Mouse (Mus musculus): Measurements from ENCODE around the gene Agap3. TPM values are rescaled to one million over a fixed set of nuclear protein-coding genes. Genes with fewer than 3 reads are reported as not detected.

Gene Agap3
- polyA plus RNA-seq, 1 experiment from 2014 or later = 33.9 TPM

- Histone ChIP-seq H3K27ac (replicated peaks; ENCODE audit: low read depth, low read length) (peak within 1 kb of the TSS; percentile 44; the same call in 1 of the 2 replicates), H3K4me3 (ENCODE audit: low read depth, low read length) (peak within 1 kb of the TSS; percentile 17), H3K9ac (ENCODE audit: low read depth, low read length) (peak within 1 kb of the TSS; percentile 30; the same call in 1 of the 2 replicates), H3K27me3 (replicated peaks; ENCODE audit: control insufficient read depth, insufficient read depth, low read length) (no peaks in the 10 kb centered on the region), H3K4me1 (ENCODE audit: control insufficient read depth, insufficient read depth, low read length) (peaks cover 14% of the 10 kb centered on the region), H3K4me2 (ENCODE audit: low read depth, low read length) (peak within 1 kb of the TSS; percentile 45), H3K9me3 (ENCODE audit: control insufficient read depth, low read length) (no peaks in the 10 kb centered on the region), H3K36me3 (ENCODE audit: control insufficient read depth, insufficient read depth, low read length) (no peaks in the 10 kb centered on the region)
- ATAC-seq (ENCODE audit: low read depth) = peak; percentile 66; the same call in 1 of the 2 replicates
- WGBS = 32% methylated on average over 12 of the region's 14 CpGs
- DNase-seq (ENCODE audit: low spot score) = peak; percentile 75
Observed at GRCm38 (mm10) chr5:24540387-24541143, 88.6 kb downstream of the Agap3 start, which contains the start of gene Asb10. Gene Asb10, minus strand, starts transcription at chr5:24540978.

DNA sequence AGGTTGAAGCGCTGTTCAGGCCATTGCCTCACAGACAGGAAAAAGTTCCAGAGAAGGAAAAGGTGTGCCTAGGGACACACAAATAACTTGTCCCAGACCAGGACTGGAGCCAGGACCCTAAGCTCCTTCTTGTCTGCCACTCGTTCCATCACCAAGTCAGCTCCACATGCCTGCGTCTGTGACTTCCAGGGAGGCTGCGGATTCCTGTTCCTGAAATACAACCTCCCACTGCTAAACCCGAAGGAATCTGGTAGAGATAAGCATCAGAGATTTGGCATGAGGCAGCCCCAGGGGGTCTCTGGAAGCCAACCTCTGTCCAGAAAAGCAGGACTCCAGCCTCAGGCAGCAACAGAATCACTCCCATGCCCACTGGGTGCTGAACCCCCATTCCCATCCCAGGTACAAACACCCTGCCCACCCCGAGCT, 89.2 kb downstream of the Agap3 start:
- Histone ChIP-seq H3K27ac (replicated peaks; ENCODE audit: low read depth, low read length) (peak overlapping the region; percentile 44; the same call in 1 of the 2 replicates), H3K4me2 (ENCODE audit: low read depth, low read length) (peak overlapping the region; percentile 45), H3K36me3 (ENCODE audit: control insufficient read depth, insufficient read depth, low read length) (no peaks in the 10 kb centered on the region), H3K4me3 (ENCODE audit: low read depth, low read length) (no peak overlapping the region), H3K9me3 (ENCODE audit: control insufficient read depth, low read length) (no peaks in the 10 kb centered on the region), H3K9ac (ENCODE audit: low read depth, low read length) (peak overlapping the region; percentile 30; the same call in 1 of the 2 replicates), H3K4me1 (ENCODE audit: control insufficient read depth, insufficient read depth, low read length) (peaks cover 14% of the 10 kb centered on the region), H3K27me3 (replicated peaks; ENCODE audit: control insufficient read depth, insufficient read depth, low read length) (no peaks in the 10 kb centered on the region)
- no peak; the same call in 1 of the 2 replicates for ATAC-seq (ENCODE audit: low read depth)
- DNase-seq (ENCODE audit: low spot score) = peak; percentile 18
- 12% methylated on average over 6 of the region's 6 CpGs for WGBS

DNA sequence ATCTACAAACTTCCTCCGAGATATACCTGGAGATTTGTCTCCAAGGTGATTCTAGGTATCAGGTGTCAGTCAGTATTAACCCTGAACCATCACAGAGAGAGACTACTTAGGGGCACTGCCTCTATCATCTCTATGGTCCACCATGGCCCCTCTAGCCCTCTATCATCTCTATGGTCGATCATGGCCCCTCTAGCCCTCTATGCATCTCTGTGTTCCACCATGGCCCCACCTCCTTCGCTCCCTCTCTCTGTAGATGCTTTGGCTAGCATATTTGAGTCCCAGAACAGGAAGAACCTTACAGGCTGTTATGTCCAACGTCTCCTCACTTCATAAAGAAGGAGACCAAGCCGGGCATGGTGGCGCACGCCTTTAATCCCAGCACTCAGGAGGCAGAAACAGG, 90.7 kb downstream of the Agap3 start:
- Histone ChIP-seq H3K4me3 (ENCODE audit: low read depth, low read length) (no peak overlapping the region), H3K27me3 (replicated peaks; ENCODE audit: control insufficient read depth, insufficient read depth, low read length) (no peaks in the 10 kb centered on the region), H3K27ac (replicated peaks; ENCODE audit: low read depth, low read length) (no peak overlapping the region), H3K9me3 (ENCODE audit: control insufficient read depth, low read length) (no peaks in the 10 kb centered on the region), H3K4me1 (ENCODE audit: control insufficient read depth, insufficient read depth, low read length) (peaks cover 14% of the 10 kb centered on the region), H3K4me2 (ENCODE audit: low read depth, low read length) (no peak overlapping the region), H3K36me3 (ENCODE audit: control insufficient read depth, insufficient read depth, low read length) (no peaks in the 10 kb centered on the region), H3K9ac (ENCODE audit: low read depth, low read length) (no peak overlapping the region)
- DNase-seq (ENCODE audit: low spot score) (no peak), ATAC-seq (ENCODE audit: low read depth) (no peak)
- 78% methylated on average over 7 of the region's 7 CpGs for WGBS

GRCm38 (mm10) chr5:24550598-24551316, 98.8 kb downstream of the Agap3 start:
- H3K27ac ChIP-seq (replicated peaks; ENCODE audit: low read depth, low read length) = no peak overlapping the region
- DNase-seq (ENCODE audit: low spot score) (peak; percentile 76), ATAC-seq (ENCODE audit: low read depth) (peak; percentile 69)
- H3K9me3 ChIP-seq (ENCODE audit: control insufficient read depth, low read length) = no peaks in the 10 kb centered on the region
- peak overlapping the region; percentile 45 for H3K4me2 ChIP-seq (ENCODE audit: low read depth, low read length)
- H3K4me1 ChIP-seq (ENCODE audit: control insufficient read depth, insufficient read depth, low read length) = peaks cover 23% of the 10 kb centered on the region
- H3K9ac ChIP-seq (ENCODE audit: low read depth, low read length) = peak overlapping the region; percentile 45; the same call in 1 of the 2 replicates
- 23% methylated on average over 25 of the region's 26 CpGs for WGBS
- H3K27me3 ChIP-seq (replicated peaks; ENCODE audit: control insufficient read depth, insufficient read depth, low read length) = no peaks in the 10 kb centered on the region
- no peaks in the 10 kb centered on the region for H3K36me3 ChIP-seq (ENCODE audit: control insufficient read depth, insufficient read depth, low read length)
- H3K4me3 ChIP-seq (ENCODE audit: low read depth, low read length) = no peak overlapping the region

GRCm38 (mm10) chr5:24551317-24551688, 99.3 kb downstream of the Agap3 start:
- WGBS = 43% methylated on average over 2 of the region's 2 CpGs
- peak overlapping the region; percentile 45; the same call in 1 of the 2 replicates for H3K9ac ChIP-seq (ENCODE audit: low read depth, low read length)
- no peak for ATAC-seq (ENCODE audit: low read depth)

More at GRCm38 (mm10) chr5:24551317-24551688, 99.3 kb downstream of the Agap3 start:
- Histone ChIP-seq H3K4me2 (ENCODE audit: low read depth, low read length) (peak overlapping the region; percentile 45), H3K4me3 (ENCODE audit: low read depth, low read length) (no peak overlapping the region), H3K27ac (replicated peaks; ENCODE audit: low read depth, low read length) (no peak overlapping the region), H3K9me3 (ENCODE audit: control insufficient read depth, low read length) (no peaks in the 10 kb centered on the region), H3K36me3 (ENCODE audit: control insufficient read depth, insufficient read depth, low read length) (no peaks in the 10 kb centered on the region), H3K4me1 (ENCODE audit: control insufficient read depth, insufficient read depth, low read length) (peaks cover 23% of the 10 kb centered on the region), H3K27me3 (replicated peaks; ENCODE audit: control insufficient read depth, insufficient read depth, low read length) (no peaks in the 10 kb centered on the region)
- no peak for DNase-seq (ENCODE audit: low spot score)

Other genes with a start within 250 kb of the Agap3 start
- gene Kcnh2, start 100.6 kb upstream of the Agap3 start, polyA plus RNA-seq (2014; fragmentation: Nextera tagmentation; extraction: Ambion mirVana) = 6.7 and 7.6 TPM in 2 replicates
- 7.8 and 7.9 TPM in 2 replicates for gene Nos3, start 87.4 kb upstream of the Agap3 start, polyA plus RNA-seq (2014; fragmentation: Nextera tagmentation; extraction: Ambion mirVana)
- gene Atg9b, start 60.0 kb upstream of the Agap3 start, polyA plus RNA-seq (2014; fragmentation: Nextera tagmentation; extraction: Ambion mirVana) = 0.75 and 0.81 TPM in 2 replicates
- 35.6 and 42.0 TPM in 2 replicates for gene Abcb8, start 58.5 kb upstream of the Agap3 start, polyA plus RNA-seq (2014; fragmentation: Nextera tagmentation; extraction: Ambion mirVana)
- 1.7 and 2.1 TPM in 2 replicates for gene Asic3, start 38.8 kb upstream of the Agap3 start, polyA plus RNA-seq (2014; fragmentation: Nextera tagmentation; extraction: Ambion mirVana)
- gene Cdk5, start 28.6 kb upstream of the Agap3 start, polyA plus RNA-seq (2014; fragmentation: Nextera tagmentation; extraction: Ambion mirVana) = 48.2 and 55.0 TPM in 2 replicates
- gene Slc4a2, start 28.3 kb upstream of the Agap3 start, polyA plus RNA-seq (2014; fragmentation: Nextera tagmentation; extraction: Ambion mirVana) = 26.0 and 31.0 TPM in 2 replicates
- gene Fastk, start 6.9 kb upstream of the Agap3 start, polyA plus RNA-seq (2014; fragmentation: Nextera tagmentation; extraction: Ambion mirVana) = 111 and 119 TPM in 2 replicates
- 16.5 and 21.3 TPM in 2 replicates for gene Tmub1, start 4.3 kb upstream of the Agap3 start, polyA plus RNA-seq (2014; fragmentation: Nextera tagmentation; extraction: Ambion mirVana)
- 0.04 and 0.05 TPM in 2 replicates for gene Gbx1, start 75.0 kb downstream of the Agap3 start, polyA plus RNA-seq (2014; fragmentation: Nextera tagmentation; extraction: Ambion mirVana)
- 1.2 and 1.8 TPM in 2 replicates for gene Asb10, start 88.8 kb downstream of the Agap3 start, polyA plus RNA-seq (2014; fragmentation: Nextera tagmentation; extraction: Ambion mirVana)
- gene 4931409K22Rik, start 104.6 kb downstream of the Agap3 start, polyA plus RNA-seq (2014; fragmentation: Nextera tagmentation; extraction: Ambion mirVana) = not detected in 2 replicates
- 83.7 and 96.3 TPM in 2 replicates for gene Abcf2, start 125.3 kb downstream of the Agap3 start, polyA plus RNA-seq (2014; fragmentation: Nextera tagmentation; extraction: Ambion mirVana)
- gene Chpf2, start 134.6 kb downstream of the Agap3 start, polyA plus RNA-seq (2014; fragmentation: Nextera tagmentation; extraction: Ambion mirVana) = 21.2 and 23.4 TPM in 2 replicates
- 48.9 and 54.7 TPM in 2 replicates for gene Smarcd3, start 172.2 kb downstream of the Agap3 start, polyA plus RNA-seq (2014; fragmentation: Nextera tagmentation; extraction: Ambion mirVana)
- gene Nub1, start 233.4 kb downstream of the Agap3 start, polyA plus RNA-seq (2014; fragmentation: Nextera tagmentation; extraction: Ambion mirVana) = 34.8 and 38.1 TPM in 2 replicates